Mouse (Mus musculus) megakaryocyte, embryonic 14.5 days (primary cell): ENCODE data around the gene Errfi1. TPM values are rescaled to one million over a fixed set of nuclear protein-coding genes. Genes with fewer than 3 reads are reported as not detected.
"Not testable (repeated sequence)": the region's sequence is repeated elsewhere in the genome, so short reads cannot be mapped to it uniquely, and the experiment has no call there.

Experiments
- H3K27me3 ChIP-seq: replicated peaks from 2 replicates; pipeline ENCODE3; 2012; ENCODE audit warnings: inconsistent platforms
- H3K36me3 ChIP-seq: replicated peaks from 2 replicates; pipeline ENCODE3; 2012; ENCODE audit warnings: low read length, inconsistent platforms, mixed read lengths
- H3K4me1 ChIP-seq: 2 replicates; pipeline ENCODE4 v1.6.1; 2012; ENCODE audit warnings: inconsistent platforms
- H3K4me3 ChIP-seq: replicated peaks from 2 replicates; pipeline ENCODE3; 2012; ENCODE audit warnings: moderate library complexity, mild to moderate bottlenecking, inconsistent platforms
- H3K9me3 ChIP-seq: 2 replicates; pipeline ENCODE4 v1.6.1; 2012; ENCODE audit warnings: inconsistent platforms
- FLI1 ChIP-seq: IDR thresholded peaks from 2 replicates; pipeline ENCODE4 v1.6.1; 2012; ENCODE audit warnings: low read length, inconsistent platforms, mixed read lengths
- GATA1 ChIP-seq: IDR thresholded peaks from 3 replicates; pipeline ENCODE4 v1.6.1; 2012; ENCODE audit warnings: mixed read lengths, low read length, inconsistent platforms, borderline replicate concordance
- polyA plus RNA-seq: library from polyadenylated mRNA; stranded (reverse); fragments of >175 nt; gene quantifications from 2 replicates; pipeline ENCODE4 v1.2.3, GENCODE M21; 2012; ENCODE audit warnings: low replicate concordance; ENCODE audit not compliant: insufficient read depth

The Errfi1 gene
- polyA plus RNA-seq, 1 experiment: 0.06 TPM

DNA sequence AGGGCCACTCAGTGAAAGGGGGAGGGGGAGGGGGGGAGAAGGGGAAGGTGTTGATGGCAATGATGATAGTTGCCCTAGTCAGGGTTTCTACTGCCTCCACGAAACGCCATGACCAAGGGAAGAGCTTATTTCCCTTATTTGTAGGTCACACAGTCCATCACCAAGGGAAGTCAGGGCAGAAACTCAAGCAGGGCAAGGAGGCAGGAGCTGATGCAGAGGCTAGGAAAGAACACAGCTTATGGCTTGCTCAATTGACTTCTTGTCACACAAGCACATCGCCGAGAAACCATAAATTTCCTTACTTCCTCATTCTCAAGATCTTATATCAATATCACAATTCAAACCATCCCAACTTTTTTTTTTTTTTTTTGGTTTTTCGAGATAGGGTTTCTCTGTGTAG, 37.6 kb downstream of the Errfi1 start:
- Histone ChIP-seq H3K4me3 (no peak overlapping the region), H3K36me3 (peaks cover 7% of the 10 kb centered on the region), H3K4me1 (peaks cover 19% of the 10 kb centered on the region), H3K27me3 (peaks cover 38% of the 10 kb centered on the region), H3K9me3 (no peaks in the 10 kb centered on the region)
- TF ChIP-seq GATA1 (no peak), FLI1 (no peak)

GRCm38 (mm10) chr4:150894718-150895501, 41.2 kb downstream of the Errfi1 start:
- peaks cover 29% of the 10 kb centered on the region for H3K4me1 ChIP-seq
- H3K27me3 ChIP-seq: peaks cover 26% of the 10 kb centered on the region
- TF ChIP-seq FLI1: no peak
- TF ChIP-seq GATA1: no peak
- H3K4me3 ChIP-seq: no peak overlapping the region
- peaks cover 43% of the 10 kb centered on the region for H3K36me3 ChIP-seq
- H3K9me3 ChIP-seq: no peaks in the 10 kb centered on the region

- peak overlapping the region; percentile 14 for H3K4me3 ChIP-seq
- H3K4me1 ChIP-seq: peaks cover 42% of the 10 kb centered on the region
- H3K9me3 ChIP-seq: no peaks in the 10 kb centered on the region
- H3K27me3 ChIP-seq: peaks cover 14% of the 10 kb centered on the region
- H3K36me3 ChIP-seq: peaks cover 61% of the 10 kb centered on the region
- TF ChIP-seq FLI1 (no peak), GATA1 (no peak)
These were observed 43.3 kb downstream of the Errfi1 start for GRCm38 (mm10) chr4:150896896-150897624.

DNA sequence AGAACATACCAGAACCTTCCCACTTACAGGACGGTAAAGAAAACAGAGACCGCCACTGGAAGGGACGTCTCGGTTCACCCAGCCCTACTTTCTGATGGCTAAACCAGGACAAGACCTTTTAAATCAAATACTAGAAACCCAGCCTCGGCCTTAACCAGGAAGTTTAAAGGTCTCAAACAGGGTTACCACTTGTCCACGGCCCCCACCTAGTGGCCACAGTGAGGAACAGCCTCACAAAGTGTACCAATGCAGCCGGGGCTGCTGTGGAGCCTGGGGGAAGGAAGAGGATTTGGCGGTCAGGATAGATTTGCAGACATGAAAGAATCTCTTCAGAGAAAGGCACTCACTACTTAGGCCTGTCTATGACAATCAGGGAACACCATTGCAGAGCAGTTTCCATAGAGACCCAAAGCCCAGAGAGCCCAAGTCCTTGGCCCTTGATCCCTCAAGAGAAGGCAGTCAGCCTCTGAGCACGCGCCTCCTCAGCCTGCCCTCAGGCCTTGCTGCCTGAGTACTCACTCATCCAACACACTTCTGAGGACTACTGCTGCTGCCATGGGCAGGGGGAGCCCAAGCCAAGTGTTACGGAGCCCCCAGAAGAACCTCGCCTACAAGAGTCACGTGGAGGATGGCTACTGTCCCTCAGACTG, 45.1 kb downstream of the Errfi1 start:
- Histone ChIP-seq H3K9me3 (no peaks in the 10 kb centered on the region), H3K36me3 (peaks cover 79% of the 10 kb centered on the region), H3K4me1 (peaks cover 47% of the 10 kb centered on the region), H3K4me3 (no peak overlapping the region), H3K27me3 (no peaks in the 10 kb centered on the region)
- no peak for TF ChIP-seq GATA1
- TF ChIP-seq FLI1: no peak

- no peak for TF ChIP-seq GATA1
- no peak for TF ChIP-seq FLI1
- Histone ChIP-seq H3K4me3 (no peak overlapping the region), H3K9me3 (no peaks in the 10 kb centered on the region), H3K27me3 (no peaks in the 10 kb centered on the region), H3K36me3 (peaks cover 91% of the 10 kb centered on the region), H3K4me1 (peaks cover 47% of the 10 kb centered on the region)
These were observed 46.8 kb downstream of the Errfi1 start for GRCm38 (mm10) chr4:150900486-150900885.

- Histone ChIP-seq H3K36me3 (peaks cover 89% of the 10 kb centered on the region), H3K9me3 (no peaks in the 10 kb centered on the region), H3K4me3 (no peak overlapping the region), H3K4me1 (peaks cover 46% of the 10 kb centered on the region), H3K27me3 (no peaks in the 10 kb centered on the region)
- TF ChIP-seq FLI1: no peak
- TF ChIP-seq GATA1: no peak
These were observed 47.9 kb downstream of the Errfi1 start for GRCm38 (mm10) chr4:150901651-150902050.

DNA sequence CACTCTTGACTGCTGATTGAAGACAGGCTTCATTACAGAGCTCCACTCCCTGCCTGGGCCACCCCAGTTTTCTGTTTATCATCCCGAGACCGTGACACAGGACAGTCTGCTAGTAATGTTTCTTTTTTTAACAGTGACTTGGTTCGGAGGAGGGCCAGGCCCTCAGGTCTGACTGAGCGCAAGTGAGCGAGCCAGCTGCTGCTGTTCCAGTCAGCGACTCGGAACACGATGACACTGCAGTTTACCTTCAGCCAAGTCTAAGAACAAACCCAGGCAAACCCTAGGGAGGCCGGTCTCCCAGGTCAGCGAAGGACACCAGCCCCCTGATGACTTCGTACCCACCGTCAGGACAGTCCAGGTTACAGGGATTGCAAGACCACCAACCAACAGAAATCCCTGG, 48.3 kb downstream of the Errfi1 start:
- no peaks in the 10 kb centered on the region for H3K9me3 ChIP-seq
- TF ChIP-seq GATA1: no peak
- peaks cover 47% of the 10 kb centered on the region for H3K4me1 ChIP-seq
- no peak overlapping the region for H3K4me3 ChIP-seq
- peaks cover 89% of the 10 kb centered on the region for H3K36me3 ChIP-seq
- H3K27me3 ChIP-seq: no peaks in the 10 kb centered on the region

DNA sequence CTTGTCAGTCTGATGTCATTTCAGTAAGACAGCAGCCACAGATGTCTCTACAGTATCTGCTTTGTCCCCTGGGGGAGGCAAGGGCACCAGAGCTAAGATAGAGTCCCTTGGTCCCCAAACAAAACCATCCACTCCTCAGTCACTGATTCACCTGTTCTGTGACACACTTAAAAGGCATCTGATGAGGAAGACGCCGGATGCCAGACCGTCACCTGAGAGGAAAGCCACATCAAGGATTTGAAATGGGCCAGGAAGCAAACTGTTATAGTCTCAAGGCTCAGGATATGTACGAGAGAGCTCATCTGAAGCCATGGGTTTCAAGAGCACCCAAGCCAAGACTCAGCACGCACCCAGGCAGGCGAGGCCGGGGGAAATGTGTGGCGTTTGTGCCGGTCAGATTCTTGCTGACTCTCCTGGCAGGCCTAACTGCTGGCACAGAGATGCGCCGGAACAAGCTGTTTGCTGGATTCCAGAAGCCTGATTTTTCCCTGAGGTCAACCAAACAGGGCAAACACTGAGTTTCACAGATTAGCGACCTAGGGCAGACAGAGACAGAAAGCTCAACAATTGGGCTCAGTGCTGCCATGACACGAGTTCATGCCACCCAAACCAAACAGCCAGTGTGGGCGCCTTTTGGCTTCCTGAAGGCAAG, 49.5 kb downstream of the Errfi1 start:
- Histone ChIP-seq H3K4me3 (no peak overlapping the region), H3K4me1 (peaks cover 58% of the 10 kb centered on the region), H3K9me3 (no peaks in the 10 kb centered on the region), H3K27me3 (no peaks in the 10 kb centered on the region), H3K36me3 (peaks cover 89% of the 10 kb centered on the region)
- TF ChIP-seq FLI1 (no peak), GATA1 (no peak)

- TF ChIP-seq FLI1: no peak
- no peak for TF ChIP-seq GATA1
- Histone ChIP-seq H3K36me3 (peaks cover 53% of the 10 kb centered on the region), H3K4me3 (no peak overlapping the region), H3K9me3 (no peaks in the 10 kb centered on the region), H3K4me1 (peaks cover 59% of the 10 kb centered on the region), H3K27me3 (no peaks in the 10 kb centered on the region)
These were observed 53.4 kb downstream of the Errfi1 start for GRCm38 (mm10) chr4:150907099-150907498.

DNA sequence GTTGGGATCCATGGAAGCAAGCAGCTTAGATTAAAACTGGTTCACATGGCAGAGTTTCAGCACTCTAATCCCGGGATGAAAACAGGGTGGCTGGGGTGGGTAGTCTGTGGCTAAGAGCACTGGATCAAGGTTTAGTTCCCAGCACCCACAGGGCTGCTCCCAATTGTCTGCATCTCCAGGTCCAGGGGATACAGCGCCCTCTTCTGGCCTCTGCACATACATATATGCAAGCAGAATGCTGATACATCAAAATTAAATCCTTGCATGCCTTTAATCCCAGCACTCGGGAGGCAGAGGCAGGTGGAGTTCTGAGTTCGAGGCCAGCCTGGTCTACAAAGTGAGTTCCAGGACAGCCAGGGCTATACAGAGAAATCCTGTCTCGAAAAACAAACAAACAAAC, 54.8 kb downstream of the Errfi1 start:
- not testable (repeated sequence) for H3K27me3 ChIP-seq, H3K9me3 ChIP-seq
- peaks cover 39% of the 10 kb centered on the region for H3K36me3 ChIP-seq
- peak overlapping the region; percentile 62 for H3K4me3 ChIP-seq
- H3K4me1 ChIP-seq: peaks cover 70% of the 10 kb centered on the region
